ENCODE assay signal across 13 mouse cellular contexts in genomic region chr19:44396742-44397141, GRCm38 (mm10).
"Had no signal": no experiment of that assay in that cellular context is flagged by ENCODE, and none has a peak within 500 bp of the region (broad histone marks: within the 10 kb centered on the region; RNA-seq: fewer than 3 reads in every experiment).

No protein-coding gene starts in this region.

- H3K9ac ChIP-seq: neural tube, embryonic 13.5 days had no signal

- H3K4me3 ChIP-seq: limb, embryonic 10.5 days; midbrain, embryonic 10.5 days; neural tube, embryonic 13.5 days had no signal

- H3K27ac ChIP-seq: limb, embryonic 10.5 days; midbrain, embryonic 10.5 days; neural tube, embryonic 13.5 days had no signal

- ATAC-seq: inflammation-experienced regulatory T-cells, adult 6 months; intestine, postnatal 0 days; lung, postnatal 0 days had no signal

- H3K4me2 ChIP-seq: neural tube, embryonic 13.5 days had no signal

- H3K4me1 ChIP-seq: limb, embryonic 10.5 days; midbrain, embryonic 10.5 days; neural tube, embryonic 13.5 days had no signal

- H3K9me3 ChIP-seq: limb, embryonic 10.5 days; midbrain, embryonic 10.5 days; neural tube, embryonic 13.5 days had no signal

- DNase-seq: kidney, adult 8-10 months; kidney, postnatal 25 days; lung, adult 2 months; lung, postnatal 36 days; midbrain, embryonic 14.5 days; right cerebral cortex, postnatal 14 days; thymus, postnatal 4 days had no signal

- H3K27me3 ChIP-seq: neural tube, embryonic 13.5 days had no signal
